Comparison of ENCODE assay signal across 18 mouse cellular contexts in the genomic region with DNA sequence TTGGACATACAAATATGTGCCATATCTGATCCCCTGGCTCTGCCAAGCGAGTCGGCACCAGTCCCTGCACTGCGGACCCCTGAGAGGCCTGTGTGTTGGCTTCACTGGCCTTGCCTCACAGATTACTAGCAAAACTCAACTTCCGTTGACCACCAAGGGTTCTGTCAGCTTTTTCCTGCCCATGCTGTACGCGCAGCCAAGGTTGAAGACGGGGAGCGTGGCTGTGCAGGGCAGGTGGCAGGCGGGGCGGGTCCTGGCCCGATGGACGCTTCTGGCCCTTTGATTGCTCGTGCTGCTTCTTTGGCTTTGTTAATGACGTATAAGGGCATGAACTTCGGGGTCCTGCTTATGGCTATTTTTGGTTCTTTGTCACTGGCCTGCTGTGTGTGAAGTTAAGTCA.
DNase-seq lines count a peak whose midpoint lies in the region; ATAC-seq and TF ChIP-seq lines count a peak whose summit lies in the region.
"Had no signal": no experiment of that assay in that cellular context is flagged by ENCODE, and none has a peak within 500 bp of the region (broad histone marks: within the 10 kb centered on the region; RNA-seq: fewer than 3 reads in every experiment).

No protein-coding gene starts in this region.

- no peaks in the 10 kb centered on the region for H3K9me3 ChIP-seq in kidney, embryonic 15.5 days (replicated peaks)
- H3K9me3 ChIP-seq in MEL (replicated peaks; ENCODE audit: insufficient read depth, low read length) = no peaks in the 10 kb centered on the region
- H3K9me3 ChIP-seq: embryonic facial prominence, embryonic 13.5 days; G1E had no signal

- intact Hi-C loops in heart, adult 2 months (cut with DNase I) = loop anchor here (5.0 kb wide), 1 partner anchor 35 kb away; no protein-coding TSS in a partner anchor

- H3K36me3 ChIP-seq in heart, adult 2 months (ENCODE audit: control insufficient read depth, insufficient read depth, low read length) = peaks cover 2% of the 10 kb centered on the region; the same call in 1 of the 2 replicates
- H3K36me3 ChIP-seq in kidney, embryonic 15.5 days = peaks cover 12% of the 10 kb centered on the region; the same call in 1 of the 2 replicates
- peaks cover 0 to 14% of the 10 kb centered on the region in 2 experiments for H3K36me3 ChIP-seq in MEL (ENCODE audit: control insufficient read depth in 1 of 2, insufficient read depth in 2 of 2, low read length in 2 of 2)

- ATAC-seq in kidney, embryonic 15.5 days (replicated peaks; ENCODE audit: low FRiP score) = no peak

- H3K79me2 ChIP-seq in heart, adult 2 months (replicated peaks; ENCODE audit: control insufficient read depth, insufficient read depth, low read length) = no peaks in the 10 kb centered on the region
- no peaks in the 10 kb centered on the region for H3K79me2 ChIP-seq in MEL (ENCODE audit: control insufficient read depth, insufficient read depth, low read length, poor library complexity)

- no peak overlapping the region for H3K4me2 ChIP-seq in kidney, embryonic 15.5 days
- H3K4me2 ChIP-seq: embryonic facial prominence, embryonic 13.5 days; hindbrain, embryonic 14.5 days; liver, embryonic 11.5 days had no signal

- TF ChIP-seq EP300 in heart, adult 2 months (IDR thresholded peaks at IDR 0.05; ENCODE audit: insufficient read depth, low read depth, low read length) = no peak
- TF ChIP-seq EP300 in MEL (IDR thresholded peaks at IDR 0.05; ENCODE audit: low read depth in 1 of 2, low read length in 2 of 2) = no peak

- no peak overlapping the region for H3K9ac ChIP-seq in heart, adult 2 months (ENCODE audit: low read depth, low read length)
- H3K9ac ChIP-seq in kidney, embryonic 15.5 days = no peak overlapping the region
- no peak overlapping the region for H3K9ac ChIP-seq in MEL (ENCODE audit: control insufficient read depth, low read depth, low read length, poor library complexity, severe bottlenecking)
- H3K9ac ChIP-seq: embryonic facial prominence, embryonic 13.5 days; hindbrain, embryonic 14.5 days had no signal

- 67% methylated on average over 15 of the region's 15 CpGs for WGBS in heart, adult 2 months
- WGBS in kidney, embryonic 15.5 days = 72% methylated on average over 15 of the region's 15 CpGs

- no peak for DNase-seq in heart, adult 2 months
- no peak for DNase-seq in heart, adult 18-20 months
- no peak for DNase-seq in kidney, adult 18-20 months
- no peak for DNase-seq in MEL (ENCODE audit: low read depth, low spot score)
- peak; percentile 59 to 62 for DNase-seq in cerebellum, postnatal 25 days
- no peak for DNase-seq in frontal cortex, adult 2 months (ENCODE audit: extremely low spot score in 1 of 2, low spot score in 1 of 2)
- no peak for DNase-seq in thymus, postnatal 25 days
- DNase-seq: adrenal gland, adult 8-10 months; gastrocnemius, postnatal 14 days; left cerebral cortex, postnatal 4 days; midbrain, embryonic 14.5 days; right cerebral cortex, postnatal 25 days; thymus, adult 18-20 months had no signal

- no peaks in the 10 kb centered on the region for H3K27me3 ChIP-seq in heart, adult 2 months (ENCODE audit: control insufficient read depth, insufficient read depth, low read length)
- no peaks in the 10 kb centered on the region for H3K27me3 ChIP-seq in kidney, embryonic 15.5 days
- no peaks in the 10 kb centered on the region for H3K27me3 ChIP-seq in MEL (ENCODE audit: control insufficient read depth in 1 of 2, insufficient read depth in 2 of 2, low read length in 2 of 2)
- H3K27me3 ChIP-seq: embryonic facial prominence, embryonic 13.5 days had no signal

- peak overlapping the region; percentile 64 for H3K27ac ChIP-seq in heart, adult 2 months
- H3K27ac ChIP-seq in kidney, embryonic 15.5 days = peak overlapping the region; percentile 80
- peak overlapping the region; percentile 97 for H3K27ac ChIP-seq in MEL (ENCODE audit: control insufficient read depth, low read depth, low read length)

- peaks cover 24% of the 10 kb centered on the region for H3K4me1 ChIP-seq in heart, adult 2 months (ENCODE audit: control insufficient read depth, insufficient read depth, low read length)
- H3K4me1 ChIP-seq in kidney, embryonic 15.5 days = peaks cover 58% of the 10 kb centered on the region
- H3K4me1 ChIP-seq in MEL (ENCODE audit: control insufficient read depth in 1 of 2, insufficient read depth in 2 of 2, low read length in 2 of 2) = peaks cover 13 to 26% of the 10 kb centered on the region in 2 experiments

- no peak for TF ChIP-seq POLR2A in heart, adult 2 months (IDR thresholded peaks at IDR 0.05; ENCODE audit: insufficient read depth, low read depth, low read length)
- TF ChIP-seq POLR2A in MEL (IDR thresholded peaks at IDR 0.05; ENCODE audit: control insufficient read depth in 1 of 2, insufficient read depth in 1 of 2, low read depth in 1 of 2, low read length in 2 of 2, poor library complexity in 1 of 2) = no peak

- no peak overlapping the region for H3K4me3 ChIP-seq in heart, adult 2 months
- H3K4me3 ChIP-seq in kidney, embryonic 15.5 days (replicated peaks) = no peak overlapping the region
- no peak overlapping the region for H3K4me3 ChIP-seq in MEL (ENCODE audit: control insufficient read depth in 1 of 2, insufficient read depth in 1 of 2, low read depth in 2 of 2, low read length in 2 of 2)
- H3K4me3 ChIP-seq: embryonic facial prominence, embryonic 13.5 days had no signal

- no peak for TF ChIP-seq CTCF in heart, adult 2 months (IDR thresholded peaks at IDR 0.05)
- no peak for TF ChIP-seq CTCF in MEL (IDR thresholded peaks at IDR 0.05 in 2 of 3, conservative IDR thresholded peaks at IDR 0.05 in 1 of 3; ENCODE audit: control insufficient read depth in 1 of 3, insufficient read depth in 1 of 3, low read depth in 2 of 3, low read length in 3 of 3, poor library complexity in 1 of 3, severe bottlenecking in 1 of 3)

- no peak for TF ChIP-seq RAD21 in MEL (IDR thresholded peaks at IDR 0.05; ENCODE audit: low read depth, low read length)

TF ChIP-seq in MEL, 35 proteins besides CTCF, POLR2A, EP300 and RAD21:
- TF ChIP-seq HCFC1 (IDR thresholded peaks at IDR 0.05; ENCODE audit: low read depth, low read length) = no peak
- no peak for TF ChIP-seq POLR2AphosphoS2 (IDR thresholded peaks at IDR 0.05; ENCODE audit: low read length)
- TF ChIP-seq MYC (IDR thresholded peaks at IDR 0.05; ENCODE audit: low read depth, low read length) = no peak
- TF ChIP-seq CHD2 (IDR thresholded peaks at IDR 0.05; ENCODE audit: low read length) = no peak
- TF ChIP-seq ELF1 (IDR thresholded peaks at IDR 0.05; ENCODE audit: low read depth, low read length) = no peak
- TF ChIP-seq E2F4 (IDR thresholded peaks at IDR 0.05; ENCODE audit: borderline replicate concordance, low read depth, low read length) = no peak
- no peak for TF ChIP-seq GABPA (IDR thresholded peaks at IDR 0.05; ENCODE audit: low read depth, low read length)
- TF ChIP-seq SMC3 (IDR thresholded peaks at IDR 0.05; ENCODE audit: low read depth, low read length) = no peak
- no peak for TF ChIP-seq ZKSCAN1 (IDR thresholded peaks at IDR 0.05; ENCODE audit: low read depth, low read length)
- no peak for TF ChIP-seq MYB (IDR thresholded peaks at IDR 0.05; ENCODE audit: low read depth, low read length)

Comparison
In these comparisons a context has a peak if more than half of its experiments do, and no peak if none do; other contexts are left out.
1. DNase-seq: peak in cerebellum, postnatal 25 days (2 of 2); none in heart, adult 2 months (0 of 2), heart, adult 18-20 months (0 of 2), kidney, adult 18-20 months (single experiment), MEL (single experiment), frontal cortex, adult 2 months (0 of 2) and thymus, postnatal 25 days (single experiment).
2. Peak in every context shown above with its lines, with median percentiles within 50 percentile points of each other: H3K27ac ChIP-seq.